Mouse (Mus musculus): ENCODE measurements around the gene Prg3.

DNA sequence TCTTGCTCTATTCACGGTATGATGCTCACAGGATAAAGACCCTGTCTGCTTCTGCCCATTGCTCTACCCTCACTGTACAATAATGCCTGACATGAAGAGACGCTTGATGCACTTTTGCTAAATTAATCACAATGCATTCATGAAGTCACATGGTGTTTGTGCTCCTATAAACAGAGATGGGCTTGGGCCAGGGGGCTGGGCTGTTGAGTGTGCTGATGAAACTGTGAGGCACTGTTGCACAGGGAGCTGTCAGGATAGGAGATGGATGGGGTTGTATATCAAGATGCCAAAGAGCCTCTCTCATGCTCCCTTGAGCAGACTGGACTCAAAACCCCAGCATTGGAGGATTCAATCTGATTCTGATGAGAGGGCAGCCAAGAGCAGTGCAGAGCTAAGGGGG is 45.1 kb downstream of the Prg3 start:
- TF ChIP-seq ZNF384 (IDR thresholded peaks at IDR 0.05; ENCODE audit: low read depth, low read length) (no peak), CHD2 (IDR thresholded peaks at IDR 0.05; ENCODE audit: low read depth, low read length) (no peak), MAFK (IDR thresholded peaks at IDR 0.05; ENCODE audit: insufficient read depth, low read depth, low read length) (no peak), HCFC1 (IDR thresholded peaks at IDR 0.05; ENCODE audit: borderline replicate concordance, insufficient read depth, low read length) (no peak), ZC3H11A (IDR thresholded peaks at IDR 0.05; ENCODE audit: borderline replicate concordance, low read depth, low read length) (no peak)

Data from ES-E14 (cell line).